Mouse (Mus musculus) adrenal gland, adult 2 months (tissue): ENCODE measurements around the gene Nploc4. TPM values are rescaled to one million over a fixed set of nuclear protein-coding genes. Genes with fewer than 3 reads are reported as not detected.
A peak's percentile ranks its signal among the peaks of the same experiment; 100 is the strongest.

Experiments used
- DNase-seq: peaks from one replicate; pipeline ENCODE4 v3.0.0; 2021
- long read RNA-seq: library from polyadenylated mRNA; stranded (forward); transcript quantifications from one replicate; pipeline ENCODE4 v2.0.0, GENCODE M21; 2021
- polyA plus RNA-seq: library from polyadenylated mRNA; depleted of rRNA; stranded (reverse); fragments of >200 nt; gene quantifications from 2 replicates; pipeline ENCODE4 v1.2.3, GENCODE M21; 2012; rRNA removed
- total RNA-seq, 2 experiments: library from RNA; stranded (reverse); gene quantifications; 2 replicates each; pipeline ENCODE4 v1.2.3; 2021

The Nploc4 gene
- total RNA-seq (100 to 1,000 TPM in 1 of 2 experiments, 10 to 100 TPM in 1; 76.6 to 108 TPM), polyA plus RNA-seq (129 and 132 TPM in 2 replicates)
- long read RNA-seq, full-length matches to known transcripts = 24 of 41 reads
- long read RNA-seq, partial matches to known transcripts = 4 of 41 reads
- long read RNA-seq, other reads (novel, unspliced or antisense) = 13 of 41 reads

GRCm38 (mm10) chr11:120437152-120437856 is at the start of gene Nploc4:
TSS of gene Nploc4 (minus strand) at chr11:120437708.
- peak; percentile 94 for DNase-seq

- DNase-seq = no peak
Measured at GRCm38 (mm10) chr11:120485251-120485650, 47.7 kb upstream of the Nploc4 start.

GRCm38 (mm10) chr11:120484265-120484981 is 46.9 kb upstream of the Nploc4 start, which contains the start of gene Mrpl12:
TSS of gene Mrpl12 (plus strand) at chr11:120484613.
- peak; percentile 94 for DNase-seq

GRCm38 (mm10) chr11:120483448-120483934 is 46.0 kb upstream of the Nploc4 start:
- DNase-seq = no peak

- no peak for DNase-seq
Measured at GRCm38 (mm10) chr11:120472052-120472451, 34.5 kb upstream of the Nploc4 start.

- no peak for DNase-seq
Measured at GRCm38 (mm10) chr11:120467736-120468092, 30.2 kb upstream of the Nploc4 start.

GRCm38 (mm10) chr11:120467051-120467735 is 29.7 kb upstream of the Nploc4 start, which contains the start of gene Arl16:
TSS of gene Arl16 (minus strand) at chr11:120467607.
- peak; percentile 96 for DNase-seq

- DNase-seq = no peak
Measured at GRCm38 (mm10) chr11:120465521-120465920, 28.0 kb upstream of the Nploc4 start.

- DNase-seq = no peak
Measured at GRCm38 (mm10) chr11:120464365-120464764, 26.9 kb upstream of the Nploc4 start.

- no peak for DNase-seq
Measured at GRCm38 (mm10) chr11:120463536-120463935, 26.0 kb upstream of the Nploc4 start.

- DNase-seq = no peak
Measured at GRCm38 (mm10) chr11:120458847-120459597, 21.5 kb upstream of the Nploc4 start.

- DNase-seq = peak; percentile 89
Measured at GRCm38 (mm10) chr11:120457772-120458751, 20.6 kb upstream of the Nploc4 start, which contains the start of the genes Oxld1 and Ccdc137. TSS of gene Oxld1 (minus strand) at chr11:120458068. TSS of gene Ccdc137 (plus strand) at chr11:120458115.

GRCm38 (mm10) chr11:120457370-120457769 is 19.9 kb upstream of the Nploc4 start:
- no peak for DNase-seq

- no peak for DNase-seq
Measured at GRCm38 (mm10) chr11:120455413-120455812, 17.9 kb upstream of the Nploc4 start.

- DNase-seq = no peak
Measured at GRCm38 (mm10) chr11:120454965-120455364, 17.5 kb upstream of the Nploc4 start.

GRCm38 (mm10) chr11:120453306-120453705 is 15.8 kb upstream of the Nploc4 start, which contains the start of gene Pde6g:
TSS of gene Pde6g (minus strand) at chr11:120453500.
- no peak for DNase-seq

- no peak for DNase-seq
Measured at GRCm38 (mm10) chr11:120452246-120452645, 14.7 kb upstream of the Nploc4 start.

GRCm38 (mm10) chr11:120447179-120447578 is 9.7 kb upstream of the Nploc4 start:
- DNase-seq = no peak

- DNase-seq = no peak
Measured at GRCm38 (mm10) chr11:120445475-120445874, 8.0 kb upstream of the Nploc4 start.

- DNase-seq = no peak
Measured at GRCm38 (mm10) chr11:120444106-120444505, 6.6 kb upstream of the Nploc4 start.
